Mouse (Mus musculus) C2C12 (cell line): ENCODE measurements around the gene Inava. TPM values are rescaled to one million over a fixed set of nuclear protein-coding genes. Genes with fewer than 3 reads are reported as not detected.

Experiments
- H3K27me3 ChIP-seq: one replicate; pipeline ENCODE4 v1.6.1; 2011; ENCODE audit not compliant: control insufficient read depth, insufficient read depth, insufficient read length
- H3K36me3 ChIP-seq: one replicate; pipeline ENCODE4 v1.6.1; 2011; ENCODE audit not compliant: control insufficient read depth, insufficient read depth
- H3K4me3 ChIP-seq: one replicate; pipeline ENCODE4 v1.5.1; 2011; ENCODE audit warnings: mild to moderate bottlenecking, control low read depth; ENCODE audit not compliant: poor library complexity, insufficient read depth, severe bottlenecking
- H3K79me2 ChIP-seq: one replicate; pipeline ENCODE4 v1.6.1; 2011; ENCODE audit not compliant: control insufficient read depth, insufficient read depth
- H3K79me3 ChIP-seq: one replicate; pipeline ENCODE4 v1.6.1; 2011; ENCODE audit warnings: low read depth, control low read depth
- H3ac ChIP-seq: one replicate; pipeline ENCODE3; 2011; ENCODE audit warnings: low read depth; ENCODE audit not compliant: control insufficient read depth, insufficient read length
- CEBPB ChIP-seq: IDR thresholded peaks from one replicate; pipeline ENCODE4 v1.6.1; 2011; ENCODE audit warnings: low read depth, mild to moderate bottlenecking, control low read depth, moderate library complexity
- CTCF ChIP-seq: IDR thresholded peaks from one replicate; pipeline ENCODE4 v1.5.1; 2011; ENCODE audit not compliant: control insufficient read depth, insufficient read depth, insufficient read length
- FOSL1 ChIP-seq: IDR thresholded peaks from one replicate; pipeline ENCODE4 v1.8.0; 2011; ENCODE audit warnings: mild to moderate bottlenecking, low read length; ENCODE audit not compliant: poor library complexity, insufficient read depth, severe bottlenecking
- MAX ChIP-seq: IDR thresholded peaks from one replicate; pipeline ENCODE4 v1.6.1; 2011; ENCODE audit warnings: mild to moderate bottlenecking, control low read depth
- MYOD1 ChIP-seq: IDR thresholded peaks from one replicate; pipeline ENCODE4 v1.6.1; 2011; ENCODE audit warnings: low read depth; ENCODE audit not compliant: control insufficient read depth, insufficient read length
- MYOG ChIP-seq: IDR thresholded peaks from one replicate; pipeline ENCODE4 v1.6.1; 2011; ENCODE audit not compliant: control insufficient read depth, insufficient read length; ENCODE audit errors: extremely low read depth
- USF1 ChIP-seq: IDR thresholded peaks from one replicate; pipeline ENCODE4 v1.6.1; 2011; ENCODE audit warnings: low read depth, mild to moderate bottlenecking, control low read depth, moderate library complexity
- polyA plus RNA-seq: library from polyadenylated mRNA; unstranded; fragments of >200 nt; fragmentation: generic; extraction: Trizol; gene quantifications from one replicate; pipeline ENCODE4 v1.2.1, GENCODE M21; 2012; ENCODE audit warnings: missing spikeins

The Inava gene
- polyA plus RNA-seq, 1 experiment: 7.6 TPM

GRCm38 (mm10) chr1:136234595-136235092, 580 bp upstream of the Inava start:
- no peaks in the 10 kb centered on the region for H3K36me3 ChIP-seq
- no peak for TF ChIP-seq CEBPB
- TF ChIP-seq CTCF: peak; percentile 45
- no peak for TF ChIP-seq MAX
- peak overlapping the region; percentile 26 for H3ac ChIP-seq
- H3K27me3 ChIP-seq: no peaks in the 10 kb centered on the region
- H3K79me3 ChIP-seq: peaks cover 5% of the 10 kb centered on the region
- peak overlapping the region; percentile 51 for H3K4me3 ChIP-seq
- H3K79me2 ChIP-seq: peaks cover 36% of the 10 kb centered on the region

GRCm38 (mm10) chr1:136232986-136233790, 876 bp downstream of the Inava start:
- H3K36me3 ChIP-seq: no peaks in the 10 kb centered on the region
- peaks cover 38% of the 10 kb centered on the region for H3K79me2 ChIP-seq
- TF ChIP-seq FOSL1 (no peak), MAX (no peak), MYOG (no peak), USF1 (no peak), MYOD1 (no peak), CEBPB (no peak), CTCF (no peak)
- peak overlapping the region; percentile 51 for H3K4me3 ChIP-seq
- peak overlapping the region; percentile 40 for H3ac ChIP-seq
- peaks cover 5% of the 10 kb centered on the region for H3K79me3 ChIP-seq
- no peaks in the 10 kb centered on the region for H3K27me3 ChIP-seq

- Histone ChIP-seq H3K79me2 (peaks cover 38% of the 10 kb centered on the region), H3ac (peak overlapping the region; percentile 26), H3K79me3 (peaks cover 7% of the 10 kb centered on the region), H3K36me3 (no peaks in the 10 kb centered on the region), H3K27me3 (no peaks in the 10 kb centered on the region), H3K4me3 (no peak overlapping the region)
- TF ChIP-seq MAX (no peak), MYOG (no peak)
These were observed 1.7 kb downstream of the Inava start for GRCm38 (mm10) chr1:136232285-136232926.

- Histone ChIP-seq H3K4me3 (no peak overlapping the region), H3K36me3 (no peaks in the 10 kb centered on the region), H3K79me2 (peaks cover 38% of the 10 kb centered on the region), H3ac (no peak overlapping the region), H3K27me3 (no peaks in the 10 kb centered on the region), H3K79me3 (peaks cover 7% of the 10 kb centered on the region)
- TF ChIP-seq MAX (no peak), MYOD1 (no peak), USF1 (no peak), MYOG (no peak), CEBPB (no peak), CTCF (no peak), FOSL1 (no peak)
These were observed 2.5 kb downstream of the Inava start for GRCm38 (mm10) chr1:136231596-136231995.

- no peak overlapping the region for H3ac ChIP-seq
- no peaks in the 10 kb centered on the region for H3K27me3 ChIP-seq
- H3K36me3 ChIP-seq: peaks cover 4% of the 10 kb centered on the region
- H3K4me3 ChIP-seq: no peak overlapping the region
- no peak for TF ChIP-seq USF1
- no peak for TF ChIP-seq MAX
- no peak for TF ChIP-seq MYOD1
- TF ChIP-seq CTCF: no peak
- TF ChIP-seq CEBPB: no peak
- TF ChIP-seq MYOG: no peak
- no peak for TF ChIP-seq FOSL1
- H3K79me3 ChIP-seq: peaks cover 7% of the 10 kb centered on the region
- H3K79me2 ChIP-seq: peaks cover 38% of the 10 kb centered on the region
These were observed 3.9 kb downstream of the Inava start for GRCm38 (mm10) chr1:136230201-136230600.

GRCm38 (mm10) chr1:136229040-136229373, 5.1 kb downstream of the Inava start:
- H3K4me3 ChIP-seq: no peak overlapping the region

More at GRCm38 (mm10) chr1:136229040-136229373, 5.1 kb downstream of the Inava start:
- Histone ChIP-seq H3ac (no peak overlapping the region), H3K79me2 (peaks cover 38% of the 10 kb centered on the region), H3K36me3 (peaks cover 9% of the 10 kb centered on the region), H3K79me3 (peaks cover 7% of the 10 kb centered on the region), H3K27me3 (no peaks in the 10 kb centered on the region)
- TF ChIP-seq USF1: no peak
- TF ChIP-seq CTCF: no peak
- no peak for TF ChIP-seq MYOD1
- no peak for TF ChIP-seq CEBPB
- TF ChIP-seq MAX: no peak
- no peak for TF ChIP-seq MYOG
- TF ChIP-seq FOSL1: no peak
